Mouse (Mus musculus) mouse trophoblast stem cell (cell line): ENCODE measurements around the gene Olfr619.

Experiments used
- in situ Hi-C, 2 experiments: fragments of 300-500 bp; cut with MseI, MboI; formaldehyde crosslinking; loops; 2 replicates in 1 of 2; 3 replicates in 1 of 2; pipeline ENCODE4 v1.15.1; 2025

Gene Olfr619

DNA sequence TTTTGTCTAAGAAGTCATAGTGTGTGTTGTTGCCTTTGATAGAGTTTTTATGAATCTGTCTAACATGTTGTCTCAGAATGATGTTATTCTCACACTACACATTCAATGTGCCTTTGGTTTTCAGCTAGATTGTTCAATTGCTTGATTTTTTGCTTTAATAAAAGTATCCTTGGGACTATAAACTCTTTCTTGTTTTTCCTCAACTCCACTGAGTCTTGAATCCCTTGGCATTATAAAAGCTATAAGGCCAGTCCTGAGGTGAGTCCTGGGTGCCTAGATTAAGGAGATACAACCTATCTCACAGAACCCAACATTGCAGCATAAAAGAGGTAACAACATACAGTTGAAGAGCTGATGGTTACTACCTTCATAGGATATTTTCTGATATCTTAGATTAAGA is at the start of gene Olfr619:
TSS of gene Olfr619 (plus strand) at position 301 of the 400 bp plus-strand sequence.
- in situ Hi-C loops = no loop called here

DNA sequence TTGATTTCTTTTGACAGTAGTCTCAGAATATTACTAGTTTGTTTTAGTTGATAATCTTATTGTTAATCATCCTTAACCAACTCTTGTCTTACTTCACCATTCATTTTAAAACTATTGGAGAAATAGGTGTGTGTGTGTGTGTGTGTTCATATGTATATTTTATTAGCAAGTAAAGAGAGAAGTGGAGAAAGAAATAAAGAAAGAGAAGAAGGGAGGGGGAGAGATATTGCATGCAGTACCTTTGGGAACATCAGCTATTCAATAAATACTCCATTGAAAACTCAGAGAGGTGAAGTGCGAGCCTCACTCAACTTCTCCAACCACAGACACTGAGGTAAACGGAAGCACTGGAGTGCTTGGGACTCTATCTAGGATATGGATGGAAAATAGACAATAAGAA is 44.6 kb upstream of the Olfr619 start, which contains the start of gene Olfr615:
TSS of gene Olfr615 (plus strand) at position 301 of the 400 bp plus-strand sequence.
- in situ Hi-C loops = no loop called here

DNA sequence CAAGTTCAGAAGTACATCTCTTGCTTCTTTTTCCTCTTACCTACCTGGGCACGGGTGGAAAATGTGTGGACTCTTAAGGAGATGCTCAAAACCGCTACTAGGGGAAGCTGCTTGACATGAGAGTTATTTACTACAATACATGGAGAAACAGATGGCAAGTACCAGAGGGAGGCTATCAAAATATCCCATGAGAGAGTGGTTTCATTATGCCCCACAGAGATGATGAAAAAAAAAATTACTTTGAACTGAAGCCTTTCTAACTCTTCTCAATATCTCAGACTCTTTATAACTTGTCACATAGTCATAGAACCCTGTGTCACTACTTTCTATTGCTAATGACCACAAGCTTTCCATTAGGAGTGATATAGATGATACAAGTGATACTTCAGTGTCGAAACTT is 31.3 kb upstream of the Olfr619 start, which contains the start of gene Olfr616:
TSS of gene Olfr616 (minus strand) at position 101 of the 400 bp plus-strand sequence.
- in situ Hi-C loops = no loop called here

DNA sequence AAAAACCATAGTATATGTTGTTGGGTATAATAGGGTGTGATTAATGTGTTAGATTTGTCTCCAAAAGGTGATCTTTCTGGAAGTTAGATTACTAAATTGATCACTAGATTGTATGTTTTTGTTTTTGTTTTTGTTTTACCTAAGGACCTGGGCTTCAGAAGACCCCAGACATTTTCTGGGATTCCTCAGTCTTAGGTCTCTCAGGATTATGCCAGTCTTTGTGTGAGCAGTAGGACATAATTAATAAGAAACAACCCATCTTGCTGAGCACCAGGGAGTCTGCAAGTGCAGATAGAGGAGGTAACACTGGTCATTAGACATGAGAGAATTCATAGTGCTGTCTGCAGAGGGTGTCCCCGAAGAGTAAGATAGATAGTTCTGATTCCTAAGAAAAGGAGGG is 27.6 kb upstream of the Olfr619 start, which contains the start of gene Olfr617:
TSS of gene Olfr617 (plus strand) at position 301 of the 400 bp plus-strand sequence.
- in situ Hi-C loops = no loop called here

GRCm38 (mm10) chr7:103589803-103590202 is 10.6 kb upstream of the Olfr619 start, which contains the start of gene Olfr618:
TSS of gene Olfr618 (plus strand) at chr7:103590103.
- in situ Hi-C loops = no loop called here

DNA sequence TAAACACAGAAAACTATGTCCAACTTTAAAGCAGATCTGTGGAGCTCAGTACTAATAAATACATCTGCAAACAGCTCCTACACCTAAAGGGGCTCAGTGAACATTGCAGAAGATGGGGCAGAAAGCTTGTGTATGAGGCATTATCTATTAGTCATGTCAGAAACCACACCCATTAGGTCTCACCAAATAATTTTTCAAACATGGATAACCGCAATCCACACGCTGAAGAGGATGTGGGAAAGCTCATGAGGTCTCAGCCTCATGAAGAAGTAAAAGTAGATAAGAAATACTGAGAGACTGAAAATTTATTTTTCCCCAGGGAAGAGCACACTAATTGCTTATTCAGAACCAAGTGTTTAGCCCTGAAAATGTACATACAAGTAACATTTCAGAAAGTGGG is 7.0 kb downstream of the Olfr619 start:
- in situ Hi-C loops = no loop called here

- in situ Hi-C loops = no loop called here
These were observed 12.1 kb downstream of the Olfr619 start, which contains the start of gene Olfr620 for GRCm38 (mm10) chr7:103612434-103612833. TSS of gene Olfr620 (minus strand) at chr7:103612534.

GRCm38 (mm10) chr7:103636795-103637194 is 36.4 kb downstream of the Olfr619 start:
- in situ Hi-C loops = no loop called here

DNA sequence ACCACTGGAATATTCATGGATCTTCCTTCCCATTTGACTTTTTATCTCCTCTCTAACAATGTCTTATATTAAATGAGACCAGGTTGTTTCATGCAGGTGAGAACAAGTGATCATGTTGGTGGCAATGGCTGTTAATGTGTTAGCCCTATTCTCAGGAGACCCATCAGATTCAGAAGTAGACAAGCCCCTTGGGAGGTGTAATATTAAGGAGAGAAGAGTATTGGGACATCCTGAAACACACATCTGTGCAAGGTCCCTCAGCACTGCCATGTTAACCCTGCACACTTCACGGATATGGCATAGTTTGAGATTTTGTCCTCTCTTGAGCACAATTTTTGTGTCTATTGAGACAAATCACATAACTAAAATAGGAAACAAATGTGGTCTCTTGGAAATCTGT is 42.2 kb downstream of the Olfr619 start, which contains the start of gene Olfr622:
TSS of gene Olfr622 (minus strand) at position 101 of the 400 bp plus-strand sequence.
- in situ Hi-C loops = no loop called here

- in situ Hi-C loops = no loop called here
These were observed 43.7 kb downstream of the Olfr619 start for GRCm38 (mm10) chr7:103644070-103644469.
